Mouse (Mus musculus): Measurements from ENCODE around the gene 6330409D20Rik. TPM values are rescaled to one million over a fixed set of nuclear protein-coding genes. Genes with fewer than 3 reads are reported as not detected.

6330409D20Rik gene
- total RNA-seq, 2 experiments from 2014 or later = not detected

- no peak for DNase-seq (ENCODE audit: low spot score in 2 of 2)
These were observed 36.8 kb downstream of the 6330409D20Rik start, which contains the start of gene Fpgs for GRCm38 (mm10) chr2:32704021-32704421. Gene Fpgs, minus strand, starts transcription at chr2:32704145.

- no peak for DNase-seq (ENCODE audit: low spot score in 2 of 2)
These were observed 37.8 kb downstream of the 6330409D20Rik start for GRCm38 (mm10) chr2:32703046-32703445.

- DNase-seq (ENCODE audit: low spot score in 2 of 2) = no peak
These were observed 39.7 kb downstream of the 6330409D20Rik start for GRCm38 (mm10) chr2:32700966-32701743.

GRCm38 (mm10) chr2:32699680-32700079, 41.1 kb downstream of the 6330409D20Rik start:
- DNase-seq (ENCODE audit: low spot score in 2 of 2) = no peak

GRCm38 (mm10) chr2:32694691-32695090, 46.1 kb downstream of the 6330409D20Rik start:
- DNase-seq (ENCODE audit: low spot score in 2 of 2) = no peak

GRCm38 (mm10) chr2:32693823-32694411, 46.9 kb downstream of the 6330409D20Rik start:
- DNase-seq (ENCODE audit: low spot score in 2 of 2) = peak; percentile 94 to 95

GRCm38 (mm10) chr2:32693282-32693681, 47.5 kb downstream of the 6330409D20Rik start:
- DNase-seq (ENCODE audit: low spot score in 2 of 2) = no peak

- DNase-seq (ENCODE audit: low spot score in 2 of 2) = no peak
These were observed 48.3 kb downstream of the 6330409D20Rik start for GRCm38 (mm10) chr2:32692496-32692895.

GRCm38 (mm10) chr2:32691041-32691440, 49.8 kb downstream of the 6330409D20Rik start:
- no peak for DNase-seq (ENCODE audit: low spot score in 2 of 2)

- DNase-seq (ENCODE audit: low spot score in 2 of 2) = peak; percentile 89 to 90
These were observed 51.4 kb downstream of the 6330409D20Rik start for GRCm38 (mm10) chr2:32689420-32689819.

GRCm38 (mm10) chr2:32687562-32687961, 53.3 kb downstream of the 6330409D20Rik start:
- no peak for DNase-seq (ENCODE audit: low spot score in 2 of 2)

GRCm38 (mm10) chr2:32686640-32687039, 54.2 kb downstream of the 6330409D20Rik start:
- no peak for DNase-seq (ENCODE audit: low spot score in 2 of 2)

GRCm38 (mm10) chr2:32685807-32686206, 55.0 kb downstream of the 6330409D20Rik start:
- peak in 1 of 2 experiments; percentile 39 for DNase-seq (ENCODE audit: low spot score in 2 of 2)

GRCm38 (mm10) chr2:32684681-32685428, 56.0 kb downstream of the 6330409D20Rik start:
- no peak for DNase-seq (ENCODE audit: low spot score in 2 of 2)

GRCm38 (mm10) chr2:32683701-32684100, 57.1 kb downstream of the 6330409D20Rik start:
- no peak for DNase-seq (ENCODE audit: low spot score in 2 of 2)

- no peak for DNase-seq (ENCODE audit: low spot score in 2 of 2)
These were observed 57.9 kb downstream of the 6330409D20Rik start for GRCm38 (mm10) chr2:32682721-32683417.

Small RNA genes lying within 50 kb of the gene (microRNA-seq; reads per million reads assigned to microRNA genes)
- 0 reads per million in 2 experiments for gene Mir2861 (ENCODE audit: borderline number of aligned reads in 2 of 2)
- gene Mir3960 (ENCODE audit: borderline number of aligned reads in 2 of 2) = 0 reads per million in 2 experiments
- gene Mir8093 (ENCODE audit: borderline number of aligned reads in 2 of 2) = 0.95 to 1.8 reads per million in 2 experiments

Other genes starting within 250 kb of the 6330409D20Rik start
- 10 to 100 TPM; 27.4 to 41.0 TPM for gene Fam102a, start 205.7 kb downstream of the 6330409D20Rik start, total RNA-seq (2021)
- gene Dpm2, start 170.2 kb downstream of the 6330409D20Rik start, total RNA-seq (2021) = 10 to 100 TPM; 49.7 to 58.0 TPM
- not detected for gene Pip5kl1, start 166.2 kb downstream of the 6330409D20Rik start, total RNA-seq (2021)
- gene 9430097D07Rik, start 165.3 kb downstream of the 6330409D20Rik start, total RNA-seq (2021) = not detected
- 10 to 100 TPM in 1 of 2 experiments, 1 to 10 TPM in 1; 6.6 to 11.4 TPM for gene St6galnac4, start 153.9 kb downstream of the 6330409D20Rik start, total RNA-seq (2021)
- gene St6galnac6, start 141.3 kb downstream of the 6330409D20Rik start, total RNA-seq (2021) = 10 to 100 TPM; 52.4 to 67.9 TPM
- 10 to 100 TPM; 31.2 to 48.5 TPM for gene Ak1, start 119.3 kb downstream of the 6330409D20Rik start, total RNA-seq (2021)
- gene Eng, start 94.4 kb downstream of the 6330409D20Rik start, total RNA-seq (2021) = 10 to 100 TPM; 77.1 to 81.3 TPM
- gene Fpgs, start 36.9 kb downstream of the 6330409D20Rik start, total RNA-seq (2021) = 10 to 100 TPM in 1 of 2 experiments, 1 to 10 TPM in 1; 8.2 to 10.3 TPM
- gene Cdk9, start 27.9 kb downstream of the 6330409D20Rik start, total RNA-seq (2021) = 10 to 100 TPM; 73.2 to 87.4 TPM
- gene Sh2d3c, start 20.0 kb downstream of the 6330409D20Rik start, total RNA-seq (2021) = 10 to 100 TPM; 11.6 to 14.9 TPM
- gene Tor2a, start 16.2 kb upstream of the 6330409D20Rik start, total RNA-seq (2021) = 10 to 100 TPM; 18.2 to 22.3 TPM
- gene Ttc16, start 34.6 kb upstream of the 6330409D20Rik start, total RNA-seq (2021) = under 1 TPM; 0.13 to 0.26 TPM
- gene Ptrh1, start 34.8 kb upstream of the 6330409D20Rik start, total RNA-seq (2021) = 1 to 10 TPM; 5.4 to 9.9 TPM
- gene Cfap157, start 43.4 kb upstream of the 6330409D20Rik start, total RNA-seq (2021) = under 1 TPM in 1 of 2 experiments, not detected in 1; 0.16 TPM
- 10 to 100 TPM; 22.1 to 36.6 TPM for gene Stxbp1, start 106.2 kb upstream of the 6330409D20Rik start, total RNA-seq (2021)
- 10 to 100 TPM; 19.1 to 32.7 TPM for gene Fam129b, start 135.1 kb upstream of the 6330409D20Rik start, total RNA-seq (2021)
- 100 to 1,000 TPM; 162 to 167 TPM for gene Rpl12, start 220.5 kb upstream of the 6330409D20Rik start, total RNA-seq (2021)
- 10 to 100 TPM; 16.6 to 23.4 TPM for gene Lrsam1, start 220.6 kb upstream of the 6330409D20Rik start, total RNA-seq (2021)
- gene Slc2a8, start 241.1 kb upstream of the 6330409D20Rik start, total RNA-seq (2021) = 10 to 100 TPM; 15.7 to 17.2 TPM

Measured in adrenal gland, adult 18-20 months (tissue).